Mouse (Mus musculus) CH12.LX (cell line): ENCODE results near the gene Slc25a44. TPM values are rescaled to one million over a fixed set of nuclear protein-coding genes. Genes with fewer than 3 reads are reported as not detected.

ENCODE experiments used
- DNase-seq: peaks from one replicate; pipeline ENCODE4 v3.0.0-alpha.2; 2013; ENCODE audit errors: extremely low read depth
- H3K27ac ChIP-seq: 2 replicates; pipeline ENCODE4 v1.5.1; 2012; ENCODE audit warnings: low read depth, mild to moderate bottlenecking, control low read depth, moderate library complexity; ENCODE audit not compliant: insufficient read depth
- H3K27me3 ChIP-seq: replicated peaks from 2 replicates; pipeline ENCODE3; 2012; ENCODE audit warnings: inconsistent platforms
- H3K36me3 ChIP-seq, 2 experiments: replicated peaks in 1 of 2; 2 replicates each; pipeline versions ENCODE3 to v1.6.1; 2012; ENCODE audit warnings: inconsistent platforms in 1 of 2, low read length in 1 of 2, mild to moderate bottlenecking in 1 of 2, mixed read lengths in 1 of 2, moderate library complexity in 1 of 2; ENCODE audit not compliant: control insufficient read depth in 1 of 2, insufficient read depth in 1 of 2
- H3K4me1 ChIP-seq, 2 experiments: 2 replicates each; pipeline ENCODE4 v1.6.1; 2012; ENCODE audit warnings: inconsistent platforms in 1 of 2, moderate library complexity in 1 of 2; ENCODE audit not compliant: insufficient read depth in 2 of 2, control insufficient read depth in 1 of 2
- H3K4me2 ChIP-seq: 2 replicates; pipeline ENCODE4 v1.6.1; 2012; ENCODE audit warnings: low read depth, mild to moderate bottlenecking, control low read depth; ENCODE audit not compliant: poor library complexity, insufficient read depth, severe bottlenecking
- H3K4me3 ChIP-seq, 3 experiments: fragments of 150-350 bp in 1 of 3; sonication (generic) in 1 of 3; replicated peaks in 1 of 3; 2 replicates each; pipeline versions ENCODE3 to v1.5.1; 2011 to 2012; ENCODE audit warnings: low read depth in 2 of 3, low read length in 2 of 3, mild to moderate bottlenecking in 2 of 3, moderate library complexity in 2 of 3, control low read depth in 1 of 3, improper control_type of control experiment in 1 of 3, inconsistent platforms in 1 of 3, mixed read lengths in 1 of 3; ENCODE audit not compliant: poor library complexity in 1 of 3
- H3K79me2 ChIP-seq: replicated peaks from 2 replicates; pipeline ENCODE4 v1.6.1; 2012; ENCODE audit warnings: mild to moderate bottlenecking, moderate library complexity; ENCODE audit not compliant: control insufficient read depth, poor library complexity, insufficient read depth, severe bottlenecking; ENCODE audit errors: extremely low read depth
- H3K9ac ChIP-seq: 2 replicates; pipeline ENCODE4 v1.6.1; 2012; ENCODE audit warnings: low read depth, mild to moderate bottlenecking, control low read depth, moderate library complexity; ENCODE audit not compliant: insufficient read depth
- H3K9me3 ChIP-seq: replicated peaks from 2 replicates; pipeline ENCODE3; 2012; ENCODE audit warnings: low read length, inconsistent platforms, mixed read lengths
- CHD1 ChIP-seq: IDR thresholded peaks from 2 replicates; pipeline ENCODE4 v1.6.1; 2012; ENCODE audit warnings: low read depth, low read length, improper control_type of control experiment, inconsistent platforms
- CHD2 ChIP-seq: IDR thresholded peaks from 2 replicates; pipeline ENCODE4 v1.6.1; 2011; ENCODE audit warnings: low read length, improper control_type of control experiment
- CTCF ChIP-seq, 2 experiments: IDR thresholded peaks in 1 of 2; conservative IDR thresholded peaks in 1 of 2; 2 replicates each; pipeline ENCODE4 v1.5.1; 2011 to 2012; ENCODE audit warnings: low read depth in 2 of 2, low read length in 2 of 2, improper control_type of control experiment in 1 of 2, inconsistent platforms in 1 of 2, mild to moderate bottlenecking in 1 of 2, moderate library complexity in 1 of 2
- EP300 ChIP-seq: IDR thresholded peaks from 2 replicates; pipeline ENCODE4 v1.6.1; 2011; ENCODE audit warnings: low read length, improper control_type of control experiment
- HCFC1 ChIP-seq: IDR thresholded peaks from 2 replicates; pipeline ENCODE4 v1.6.1; 2012; ENCODE audit warnings: low read depth, mild to moderate bottlenecking, inconsistent platforms, low read length, improper control_type of control experiment
- JUN ChIP-seq: IDR thresholded peaks from 2 replicates; pipeline ENCODE4 v1.6.1; 2011; ENCODE audit warnings: low read depth, mild to moderate bottlenecking, low read length, improper control_type of control experiment, moderate library complexity; ENCODE audit not compliant: insufficient read depth
- JUND ChIP-seq: conservative IDR thresholded peaks from 2 replicates; pipeline ENCODE4 v1.6.1; 2011; ENCODE audit warnings: low read depth, low read length, improper control_type of control experiment
- MAX ChIP-seq: IDR thresholded peaks from 2 replicates; pipeline ENCODE4 v1.6.1; 2011; ENCODE audit warnings: low read length, improper control_type of control experiment
- MXI1 ChIP-seq: IDR thresholded peaks from 2 replicates; pipeline ENCODE4 v1.6.1; 2011; ENCODE audit warnings: mild to moderate bottlenecking, low read depth, low read length, improper control_type of control experiment
- NRF1 ChIP-seq: IDR thresholded peaks from 2 replicates; pipeline ENCODE4 v1.6.1; 2014; ENCODE audit warnings: low read depth, mild to moderate bottlenecking, inconsistent platforms, low read length, improper control_type of control experiment, moderate library complexity
- RAD21 ChIP-seq: IDR thresholded peaks from 2 replicates; pipeline ENCODE4 v1.6.1; 2011; ENCODE audit warnings: low read depth, mild to moderate bottlenecking, low read length, improper control_type of control experiment, moderate library complexity
- SMC3 ChIP-seq: IDR thresholded peaks from 2 replicates; pipeline ENCODE4 v1.6.1; 2011; ENCODE audit warnings: low read depth, low read length, improper control_type of control experiment
- USF1 ChIP-seq: IDR thresholded peaks from 2 replicates; pipeline ENCODE4 v1.6.1; 2014; ENCODE audit warnings: low read depth, mild to moderate bottlenecking, inconsistent platforms, low read length, improper control_type of control experiment
- USF2 ChIP-seq: conservative IDR thresholded peaks from 2 replicates; pipeline ENCODE4 v1.6.1; 2011; ENCODE audit warnings: low read depth, low read length, improper control_type of control experiment
- ZC3H11A ChIP-seq: IDR thresholded peaks from 2 replicates; pipeline ENCODE4 v1.6.1; 2012; ENCODE audit warnings: low read depth, mild to moderate bottlenecking, inconsistent platforms, low read length, improper control_type of control experiment
- ZMIZ1 ChIP-seq: IDR thresholded peaks from 2 replicates; pipeline ENCODE4 v1.6.1; 2012; ENCODE audit warnings: low read depth, mild to moderate bottlenecking, inconsistent platforms, low read length, improper control_type of control experiment
- ZNF384 ChIP-seq: IDR thresholded peaks from 2 replicates; pipeline ENCODE4 v1.6.1; 2012; ENCODE audit warnings: low read depth, low read length, improper control_type of control experiment, inconsistent platforms
- dilution Hi-C: fragments of 300-500 bp; cut with MboI; formaldehyde crosslinking; loops from 2 replicates; pipeline ENCODE4 v1.14.3; 2020; ENCODE audit warnings: low sequenced_read_pairs; ENCODE audit not compliant: extremely low pct_unique_long_range_greater_than_20kb, extremely low pct_ligation_motif_present
- in situ Hi-C: fragments of 300-500 bp; cut with MboI; formaldehyde crosslinking; loops from 3 replicates; pipeline ENCODE4 v1.14.3; 2019; ENCODE audit warnings: low sequenced_read_pairs, low pct_ligation_motif_present, low pct_unique_long_range_greater_than_20kb, mixed read lengths
- polyA plus RNA-seq: library from polyadenylated mRNA; unstranded; fragments of >175 nt; gene quantifications from 2 replicates; pipeline ENCODE4 v1.2.1, GENCODE M21; 2012; ENCODE audit warnings: low read depth; ENCODE audit not compliant: insufficient read length
- total RNA-seq, 2 experiments: library from RNA; depleted of rRNA; stranded (reverse); fragments of 300-350 nt in 1 of 2; fragments of >200 nt in 1 of 2; gene quantifications; 2 replicates each; pipeline ENCODE4 v1.2.3; 2012 to 2014

The Slc25a44 gene
- total and polyA plus RNA-seq, 3 experiments, result 8.9 to 17.5 (median 13.2) TPM

- Histone ChIP-seq H3K9ac (no peak overlapping the region), H3K27ac (no peak overlapping the region), H3K4me3 (no peak overlapping the region), H3K4me2 (peak overlapping the region; percentile 6; the same call in 1 of the 2 replicates), H3K36me3 (no peaks in the 10 kb centered on the region), H3K4me1 (peaks cover 23 to 39% of the 10 kb centered on the region in 2 experiments), H3K27me3 (peaks cover 3% of the 10 kb centered on the region), H3K79me2 (no peaks in the 10 kb centered on the region), H3K9me3 (peaks cover 5% of the 10 kb centered on the region)
- dilution Hi-C loops (no loop called here), in situ Hi-C loops (no loop called here)
- DNase-seq, result no peak
- no peak for TF ChIP-seq EP300
- no peak for TF ChIP-seq USF1
- no peak for TF ChIP-seq MAX
- no peak for TF ChIP-seq JUN
- no peak for TF ChIP-seq HCFC1
- TF ChIP-seq RAD21, result no peak
- no peak for TF ChIP-seq CHD1
- TF ChIP-seq JUND, result no peak
- TF ChIP-seq ZNF384, result peak; percentile 82
These were observed 40.2 kb upstream of the Slc25a44 start for GRCm38 (mm10) chr3:88465127-88465526.

- Histone ChIP-seq H3K4me2 (no peak overlapping the region), H3K27me3 (peaks cover 3% of the 10 kb centered on the region), H3K27ac (no peak overlapping the region), H3K4me3 (no peak overlapping the region), H3K36me3 (no peaks in the 10 kb centered on the region), H3K9me3 (peaks cover under 1% of the 10 kb centered on the region), H3K9ac (no peak overlapping the region), H3K4me1 (peaks cover 26 to 46% of the 10 kb centered on the region in 2 experiments), H3K79me2 (no peaks in the 10 kb centered on the region)
- no peak for TF ChIP-seq CHD2
- TF ChIP-seq ZC3H11A, result no peak
- TF ChIP-seq NRF1, result no peak
- no peak for TF ChIP-seq CHD1
- no peak for TF ChIP-seq MXI1
- no peak for TF ChIP-seq JUND
- no peak for TF ChIP-seq HCFC1
- no peak for TF ChIP-seq CTCF (conservative IDR thresholded peaks at IDR 0.05 in 1 of 2, IDR thresholded peaks at IDR 0.05 in 1 of 2; ENCODE audit: low read depth in 2 of 2, low read length in 2 of 2)
- TF ChIP-seq ZMIZ1, result no peak
- TF ChIP-seq SMC3, result no peak
- no peak for TF ChIP-seq USF2
- no peak for TF ChIP-seq EP300
- DNase-seq, result no peak
- in situ Hi-C loops (loop anchor here (5.0 kb wide), 1 partner anchor 57 kb away; no protein-coding TSS in a partner anchor), dilution Hi-C loops (no loop called here)
These were observed 39.5 kb upstream of the Slc25a44 start for GRCm38 (mm10) chr3:88464425-88464824.
